Mouse (Mus musculus): ENCODE data around the gene Dhx58.

DNA sequence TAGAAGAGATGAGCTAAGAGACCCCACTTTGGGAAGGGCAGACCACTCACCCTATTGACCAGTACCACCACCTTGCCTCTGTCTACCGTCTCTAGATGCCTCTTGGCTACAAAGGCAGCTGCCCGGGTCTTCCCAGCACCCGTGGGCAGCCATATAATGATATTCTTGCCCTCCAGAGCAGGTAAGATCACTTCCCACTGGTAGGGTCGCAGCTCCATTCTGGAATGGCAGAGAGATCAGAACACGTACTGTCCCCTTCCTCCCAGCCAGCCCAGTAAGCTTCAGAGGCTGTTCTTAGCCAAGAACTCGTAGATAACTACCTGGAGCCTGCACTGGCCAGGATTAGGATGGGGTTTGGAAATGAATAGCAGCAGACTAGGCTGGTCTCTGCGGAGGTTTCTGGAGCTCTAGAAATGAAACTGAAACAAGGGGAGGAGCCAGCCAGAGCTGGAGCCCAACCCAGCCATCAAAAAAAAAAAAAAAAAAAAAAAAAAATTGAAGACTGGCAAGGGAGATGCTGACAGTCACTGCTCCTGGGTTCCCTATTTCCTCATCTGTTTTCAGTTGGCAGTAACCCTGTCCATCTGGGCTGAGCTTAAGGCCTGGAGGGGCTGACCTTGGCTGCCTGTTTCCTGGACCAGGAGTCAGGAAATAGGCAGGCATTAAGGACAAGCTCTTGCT, at the start of gene Dhx58:
- no peak for TF ChIP-seq POLR2A (IDR thresholded peaks at IDR 0.05; ENCODE audit: control insufficient read depth, extremely low read depth, insufficient read depth, low read length, poor library complexity)
- TF ChIP-seq CTCF (IDR thresholded peaks at IDR 0.05; ENCODE audit: borderline replicate concordance, control insufficient read depth, extremely low read depth, insufficient read depth, low read length, poor library complexity) = no peak
